In genomic region chr7:122046813-122047212, GRCm38 (mm10) we compare ENCODE assay signal across 19 mouse cellular contexts. TPM values are rescaled to one million over a fixed set of nuclear protein-coding genes. Genes with fewer than 3 reads are reported as not detected.
DNase-seq lines count a peak whose midpoint lies in the region; ATAC-seq and TF ChIP-seq lines count a peak whose summit lies in the region.
"Had no signal": no experiment of that assay in that cellular context is flagged by ENCODE, and none has a peak within 500 bp of the region (broad histone marks: within the 10 kb centered on the region; RNA-seq: fewer than 3 reads in every experiment).

No protein-coding gene starts in this region.

- ATAC-seq in stomach, embryonic 15.5 days (ENCODE audit: insufficient read depth, low FRiP score, low read depth), result no peak
- no peak for ATAC-seq in stomach, postnatal 0 days (ENCODE audit: low FRiP score, low TSS enrichment)
- peak; percentile 62 for ATAC-seq in liver, embryonic 13.5 days (ENCODE audit: low read depth)

- peaks cover 49% of the 10 kb centered on the region for H3K36me3 ChIP-seq in heart, embryonic 10.5 days
- peaks cover 8% of the 10 kb centered on the region for H3K36me3 ChIP-seq in stomach, embryonic 15.5 days
- 0 out of 2 replicates have a peak, but pooled peaks cover 4% of the 10 kb centered on the region for H3K36me3 ChIP-seq in stomach, postnatal 0 days (ENCODE audit: control insufficient read depth, insufficient read depth, low read length)
- peaks cover 27% of the 10 kb centered on the region for H3K36me3 ChIP-seq in liver, embryonic 13.5 days

- WGBS in heart, embryonic 10.5 days, result 29% methylated on average over 2 of the region's 2 CpGs
- WGBS in stomach, embryonic 15.5 days, result 69% methylated on average over 2 of the region's 2 CpGs
- 55% methylated on average over 2 of the region's 2 CpGs for WGBS in stomach, postnatal 0 days
- WGBS in liver, embryonic 13.5 days (ENCODE audit: insufficient replicate concordance), result 17% methylated on average over 2 of the region's 2 CpGs

- TF ChIP-seq EP300 in stomach, postnatal 0 days (optimal IDR thresholded peaks at IDR 0.05), result no peak

- no peak for DNase-seq in heart, embryonic 10.5 days (ENCODE audit: low spot score)
- no peak for DNase-seq in heart, adult 9 months (ENCODE audit: low spot score in 2 of 2)
- no peak for DNase-seq in stomach, postnatal 0 days (ENCODE audit: low spot score)
- no peak for DNase-seq in liver, embryonic 13.5 days
- no peak for DNase-seq in cerebellum, postnatal 10 days
- DNase-seq in embryo, embryonic 9.5 days (ENCODE audit: extremely low spot score), result no peak
- no peak for DNase-seq in urinary bladder, adult 18-20 months (ENCODE audit: low spot score in 2 of 2)
- DNase-seq: adrenal gland, adult 8-10 months; cerebellum, postnatal 14 days; kidney, adult 18-20 months; lung, postnatal 4 days; retina, postnatal 1 day; spleen, adult 18-20 months; thymus, postnatal 36 days had no signal

- peaks cover 49% of the 10 kb centered on the region for H3K4me1 ChIP-seq in heart, embryonic 10.5 days
- no peaks in the 10 kb centered on the region for H3K4me1 ChIP-seq in stomach, embryonic 15.5 days
- H3K4me1 ChIP-seq in stomach, postnatal 0 days (replicated peaks; ENCODE audit: control insufficient read depth, insufficient read depth), result no peaks in the 10 kb centered on the region
- H3K4me1 ChIP-seq in liver, embryonic 13.5 days (replicated peaks), result peaks cover 34% of the 10 kb centered on the region
- H3K4me1 ChIP-seq: embryonic facial prominence, embryonic 12.5 days; forebrain, embryonic 10.5 days; limb, embryonic 15.5 days; neural tube, embryonic 13.5 days had no signal

- H3K4me2 ChIP-seq in stomach, embryonic 15.5 days, result no peak overlapping the region
- H3K4me2 ChIP-seq in stomach, postnatal 0 days (replicated peaks; ENCODE audit: low read depth), result no peak overlapping the region
- no peak overlapping the region for H3K4me2 ChIP-seq in liver, embryonic 13.5 days
- H3K4me2 ChIP-seq: embryonic facial prominence, embryonic 12.5 days; limb, embryonic 15.5 days; neural tube, embryonic 13.5 days had no signal

- no peak overlapping the region for H3K9ac ChIP-seq in stomach, embryonic 15.5 days
- no peak overlapping the region for H3K9ac ChIP-seq in stomach, postnatal 0 days (ENCODE audit: low read length)
- peak overlapping the region; percentile 1; the same call in 1 of the 2 replicates for H3K9ac ChIP-seq in liver, embryonic 13.5 days
- H3K9ac ChIP-seq: embryonic facial prominence, embryonic 12.5 days; limb, embryonic 15.5 days; neural tube, embryonic 13.5 days had no signal

- TF ChIP-seq CTCF in stomach, postnatal 0 days (IDR thresholded peaks at IDR 0.05; ENCODE audit: low read depth), result no peak

- H3K9me3 ChIP-seq in heart, embryonic 10.5 days, result no peaks in the 10 kb centered on the region
- H3K9me3 ChIP-seq in stomach, embryonic 15.5 days, result no peaks in the 10 kb centered on the region
- no peaks in the 10 kb centered on the region for H3K9me3 ChIP-seq in stomach, postnatal 0 days (ENCODE audit: control insufficient read depth, low read length)
- no peaks in the 10 kb centered on the region for H3K9me3 ChIP-seq in liver, embryonic 13.5 days (replicated peaks)
- H3K9me3 ChIP-seq: embryonic facial prominence, embryonic 12.5 days; forebrain, embryonic 10.5 days; limb, embryonic 15.5 days; neural tube, embryonic 13.5 days had no signal

- no peaks in the 10 kb centered on the region for H3K27me3 ChIP-seq in heart, embryonic 10.5 days (ENCODE audit: insufficient read depth, poor library complexity, severe bottlenecking)
- no peaks in the 10 kb centered on the region for H3K27me3 ChIP-seq in stomach, embryonic 15.5 days (replicated peaks)
- H3K27me3 ChIP-seq in stomach, postnatal 0 days (ENCODE audit: control insufficient read depth, insufficient read depth, low read length), result no peaks in the 10 kb centered on the region
- H3K27me3 ChIP-seq in liver, embryonic 13.5 days, result no peaks in the 10 kb centered on the region
- H3K27me3 ChIP-seq: embryonic facial prominence, embryonic 12.5 days; limb, embryonic 15.5 days; neural tube, embryonic 13.5 days had no signal

- H3K4me3 ChIP-seq in heart, embryonic 10.5 days, result peak overlapping the region; percentile 32; the same call in 1 of the 2 replicates
- H3K4me3 ChIP-seq in stomach, embryonic 15.5 days (replicated peaks), result no peak overlapping the region
- H3K4me3 ChIP-seq in stomach, postnatal 0 days (ENCODE audit: low read depth, low read length), result no peak overlapping the region
- H3K4me3 ChIP-seq in liver, embryonic 13.5 days (replicated peaks), result no peak overlapping the region
- H3K4me3 ChIP-seq: embryonic facial prominence, embryonic 12.5 days; forebrain, embryonic 10.5 days; limb, embryonic 15.5 days; neural tube, embryonic 13.5 days had no signal

- H3K27ac ChIP-seq in heart, embryonic 10.5 days, result peak overlapping the region; percentile 87
- H3K27ac ChIP-seq in stomach, embryonic 15.5 days, result 0 out of 2 replicates have a peak overlapping the region, but pooled peaks have one; percentile 3
- H3K27ac ChIP-seq in stomach, postnatal 0 days (replicated peaks), result no peak overlapping the region
- H3K27ac ChIP-seq in liver, embryonic 13.5 days, result peak overlapping the region; percentile 47
- H3K27ac ChIP-seq: embryonic facial prominence, embryonic 12.5 days; forebrain, embryonic 10.5 days; limb, embryonic 15.5 days; neural tube, embryonic 13.5 days had no signal

RNA-seq across cellular contexts. Expression of gene Ubfd1, which starts 20.2 kb away (rescaled TPM):
- polyA plus RNA-seq in heart, embryonic 10.5 days (2016; fragmentation: Nextera tagmentation; extraction: Ambion mirVana), result 60.3 and 81.0 TPM in 2 replicates
- polyA plus RNA-seq in stomach, embryonic 15.5 days (2015; fragmentation: Nextera tagmentation; extraction: Ambion mirVana), result 60.2 and 63.2 TPM in 2 replicates
- polyA plus RNA-seq in stomach, postnatal 0 days (2015; fragmentation: Nextera tagmentation; extraction: Ambion mirVana), result 22.8 and 23.7 TPM in 2 replicates
- polyA plus RNA-seq in liver, embryonic 13.5 days (2015; fragmentation: Nextera tagmentation; extraction: Ambion mirVana), result 18.7 and 22.1 TPM in 2 replicates

RNA-seq across cellular contexts. Expression of gene Ears2, which starts 20.2 kb away (rescaled TPM):
- 21.5 and 29.1 TPM in 2 replicates for polyA plus RNA-seq in heart, embryonic 10.5 days (2016; fragmentation: Nextera tagmentation; extraction: Ambion mirVana)
- 17.5 and 18.4 TPM in 2 replicates for polyA plus RNA-seq in stomach, embryonic 15.5 days (2015; fragmentation: Nextera tagmentation; extraction: Ambion mirVana)
- 10.7 TPM in 2 replicates for polyA plus RNA-seq in stomach, postnatal 0 days (2015; fragmentation: Nextera tagmentation; extraction: Ambion mirVana)
- 8.3 TPM in 2 replicates for polyA plus RNA-seq in liver, embryonic 13.5 days (2015; fragmentation: Nextera tagmentation; extraction: Ambion mirVana)

RNA-seq across cellular contexts. Expression of gene Gga2, which starts 25.8 kb away (rescaled TPM):
- polyA plus RNA-seq in heart, embryonic 10.5 days (2016; fragmentation: Nextera tagmentation; extraction: Ambion mirVana), result 93.6 and 114 TPM in 2 replicates
- polyA plus RNA-seq in stomach, embryonic 15.5 days (2015; fragmentation: Nextera tagmentation; extraction: Ambion mirVana), result 87.9 and 107 TPM in 2 replicates
- 31.5 and 33.5 TPM in 2 replicates for polyA plus RNA-seq in stomach, postnatal 0 days (2015; fragmentation: Nextera tagmentation; extraction: Ambion mirVana)
- polyA plus RNA-seq in liver, embryonic 13.5 days (2015; fragmentation: Nextera tagmentation; extraction: Ambion mirVana), result 39.7 and 41.9 TPM in 2 replicates

RNA-seq across cellular contexts. Expression of gene Ndufab1, which starts 54.9 kb away (rescaled TPM):
- polyA plus RNA-seq in heart, embryonic 10.5 days (2016; fragmentation: Nextera tagmentation; extraction: Ambion mirVana), result 1,058 and 1,342 TPM in 2 replicates
- polyA plus RNA-seq in stomach, embryonic 15.5 days (2015; fragmentation: Nextera tagmentation; extraction: Ambion mirVana), result 708 and 737 TPM in 2 replicates
- polyA plus RNA-seq in stomach, postnatal 0 days (2015; fragmentation: Nextera tagmentation; extraction: Ambion mirVana), result 582 and 605 TPM in 2 replicates
- polyA plus RNA-seq in liver, embryonic 13.5 days (2015; fragmentation: Nextera tagmentation; extraction: Ambion mirVana), result 562 and 589 TPM in 2 replicates
